ENCODE assay signal across 7 mouse cellular contexts in genomic region chr13:21749387-21750158, GRCm38 (mm10). TPM values are rescaled to one million over a fixed set of nuclear protein-coding genes. Genes with fewer than 3 reads are reported as not detected.
DNase-seq lines count a peak whose midpoint lies in the region; ATAC-seq lines count a peak whose summit lies in the region.

No protein-coding gene starts in this region.

- H3K9me3 ChIP-seq in embryonic facial prominence, embryonic 12.5 days = no peaks in the 10 kb centered on the region
- H3K9me3 ChIP-seq in limb, embryonic 11.5 days (ENCODE audit: control insufficient read depth, low read length) = no peaks in the 10 kb centered on the region
- no peaks in the 10 kb centered on the region for H3K9me3 ChIP-seq in neural tube, embryonic 14.5 days (ENCODE audit: control insufficient read depth, low read length)

- H3K36me3 ChIP-seq in embryonic facial prominence, embryonic 12.5 days = no peaks in the 10 kb centered on the region
- no peaks in the 10 kb centered on the region for H3K36me3 ChIP-seq in limb, embryonic 11.5 days (ENCODE audit: control insufficient read depth, insufficient read depth, low read length)
- no peaks in the 10 kb centered on the region for H3K36me3 ChIP-seq in neural tube, embryonic 14.5 days (ENCODE audit: control insufficient read depth, insufficient read depth, low read length)

- peak overlapping the region; percentile 83 for H3K4me2 ChIP-seq in embryonic facial prominence, embryonic 12.5 days (replicated peaks)
- H3K4me2 ChIP-seq in limb, embryonic 11.5 days (ENCODE audit: low read depth, severe bottlenecking) = peak overlapping the region; percentile 83
- peak overlapping the region; percentile 91 for H3K4me2 ChIP-seq in neural tube, embryonic 14.5 days (ENCODE audit: low read depth, low read length)

- peak overlapping the region; percentile 97 for H3K27ac ChIP-seq in embryonic facial prominence, embryonic 12.5 days
- peak overlapping the region; percentile 98 for H3K27ac ChIP-seq in limb, embryonic 11.5 days (replicated peaks; ENCODE audit: low read depth, low read length)
- H3K27ac ChIP-seq in neural tube, embryonic 14.5 days (ENCODE audit: low read depth, low read length) = peak overlapping the region; percentile 52; the same call in 1 of the 2 replicates

- peak overlapping the region; percentile 77 for H3K9ac ChIP-seq in embryonic facial prominence, embryonic 12.5 days
- H3K9ac ChIP-seq in limb, embryonic 11.5 days (ENCODE audit: low read length) = peak overlapping the region; percentile 76
- H3K9ac ChIP-seq in neural tube, embryonic 14.5 days (replicated peaks; ENCODE audit: low read depth, low read length) = peak overlapping the region; percentile 39

- peak overlapping the region; percentile 65 for H3K4me3 ChIP-seq in embryonic facial prominence, embryonic 12.5 days
- peak overlapping the region; percentile 56 for H3K4me3 ChIP-seq in limb, embryonic 11.5 days (ENCODE audit: low read depth, low read length)
- peak overlapping the region; percentile 54 for H3K4me3 ChIP-seq in neural tube, embryonic 14.5 days (ENCODE audit: low read depth, low read length)

- 4% methylated on average over 5 of the region's 5 CpGs for WGBS in embryonic facial prominence, embryonic 12.5 days
- 5% methylated on average over 5 of the region's 5 CpGs for WGBS in limb, embryonic 11.5 days
- WGBS in neural tube, embryonic 14.5 days = 7% methylated on average over 5 of the region's 5 CpGs

- H3K4me1 ChIP-seq in embryonic facial prominence, embryonic 12.5 days = peaks cover 20% of the 10 kb centered on the region
- H3K4me1 ChIP-seq in limb, embryonic 11.5 days (ENCODE audit: control insufficient read depth, insufficient read depth, low read length) = no peaks in the 10 kb centered on the region
- peaks cover 28% of the 10 kb centered on the region for H3K4me1 ChIP-seq in neural tube, embryonic 14.5 days (ENCODE audit: control insufficient read depth, insufficient read depth, low read length)

- ATAC-seq in embryonic facial prominence, embryonic 12.5 days (ENCODE audit: insufficient number of reproducible peaks, insufficient read depth, low FRiP score, low TSS enrichment) = no peak
- no peak for ATAC-seq in limb, embryonic 11.5 days (ENCODE audit: insufficient number of reproducible peaks, low FRiP score, low TSS enrichment, low read depth)
- ATAC-seq in neural tube, embryonic 14.5 days (ENCODE audit: low read depth) = no peak

- H3K27me3 ChIP-seq in embryonic facial prominence, embryonic 12.5 days = no peaks in the 10 kb centered on the region
- H3K27me3 ChIP-seq in limb, embryonic 11.5 days (ENCODE audit: control insufficient read depth, insufficient read depth, low read length) = no peaks in the 10 kb centered on the region
- no peaks in the 10 kb centered on the region for H3K27me3 ChIP-seq in neural tube, embryonic 14.5 days (ENCODE audit: control insufficient read depth, insufficient read depth, low read length)

- DNase-seq in 3T3-L1 (ENCODE audit: low read depth, low spot score) = peak; percentile 63
- DNase-seq in A20 (ENCODE audit: low read depth, low spot score) = peak; percentile 72
- DNase-seq in limb, embryonic 11.5 days (ENCODE audit: low spot score) = peak; percentile 67
- no peak for DNase-seq in urinary bladder, postnatal 14 days (ENCODE audit: low spot score)
- DNase-seq in thymus, adult 18-20 months = no peak

RNA-seq across cellular contexts. Expression of gene Hist1h4k, which starts 0.7 kb away (rescaled TPM):
- polyA plus RNA-seq in embryonic facial prominence, embryonic 12.5 days (2016; fragmentation: Nextera tagmentation; extraction: Ambion mirVana) = 4.7 and 8.9 TPM in 2 replicates
- polyA plus RNA-seq in limb, embryonic 11.5 days (2014; fragmentation: Nextera tagmentation; extraction: Ambion mirVana) = 3.4 and 7.1 TPM in 2 replicates
- polyA plus RNA-seq in neural tube, embryonic 14.5 days (2014; fragmentation: Nextera tagmentation; extraction: Ambion mirVana) = 1.2 TPM in 1 of 2 replicates, not detected in the other

RNA-seq across cellular contexts. Expression of gene Hist1h2ak, which starts 4.1 kb away (rescaled TPM):
- polyA plus RNA-seq in embryonic facial prominence, embryonic 12.5 days (2016; fragmentation: Nextera tagmentation; extraction: Ambion mirVana) = 37.1 and 46.3 TPM in 2 replicates
- 6.1 and 9.4 TPM in 2 replicates for polyA plus RNA-seq in limb, embryonic 11.5 days (2014; fragmentation: Nextera tagmentation; extraction: Ambion mirVana)
- polyA plus RNA-seq in neural tube, embryonic 14.5 days (2014; fragmentation: Nextera tagmentation; extraction: Ambion mirVana) = 1.4 and 2.9 TPM in 2 replicates

RNA-seq across cellular contexts. Expression of gene Hist1h2bn, which starts 4.3 kb away (rescaled TPM):
- 4.1 and 4.3 TPM in 2 replicates for polyA plus RNA-seq in embryonic facial prominence, embryonic 12.5 days (2016; fragmentation: Nextera tagmentation; extraction: Ambion mirVana)
- polyA plus RNA-seq in limb, embryonic 11.5 days (2014; fragmentation: Nextera tagmentation; extraction: Ambion mirVana) = 1.8 and 2.6 TPM in 2 replicates
- polyA plus RNA-seq in neural tube, embryonic 14.5 days (2014; fragmentation: Nextera tagmentation; extraction: Ambion mirVana) = 1.0 TPM in 1 of 2 replicates, not detected in the other

RNA-seq across cellular contexts. Expression of gene Hist1h4j, which starts 14.7 kb away (rescaled TPM):
- 1.6 and 1.9 TPM in 2 replicates for polyA plus RNA-seq in embryonic facial prominence, embryonic 12.5 days (2016; fragmentation: Nextera tagmentation; extraction: Ambion mirVana)
- 1.1 and 1.7 TPM in 2 replicates for polyA plus RNA-seq in limb, embryonic 11.5 days (2014; fragmentation: Nextera tagmentation; extraction: Ambion mirVana)
- 0.37 and 0.75 TPM in 2 replicates for polyA plus RNA-seq in neural tube, embryonic 14.5 days (2014; fragmentation: Nextera tagmentation; extraction: Ambion mirVana)

RNA-seq across cellular contexts. Expression of gene Hist1h2bm, which starts 27.7 kb away (rescaled TPM):
- polyA plus RNA-seq in embryonic facial prominence, embryonic 12.5 days (2016; fragmentation: Nextera tagmentation; extraction: Ambion mirVana) = 8.3 and 8.9 TPM in 2 replicates
- 7.6 and 9.2 TPM in 2 replicates for polyA plus RNA-seq in limb, embryonic 11.5 days (2014; fragmentation: Nextera tagmentation; extraction: Ambion mirVana)
- 0.82 TPM in 1 of 2 replicates, not detected in the other for polyA plus RNA-seq in neural tube, embryonic 14.5 days (2014; fragmentation: Nextera tagmentation; extraction: Ambion mirVana)

Comparison
In these comparisons a context has a peak if more than half of its experiments do, and no peak if none do; other contexts are left out.
1. DNase-seq: peak in 3T3-L1 (single experiment), A20 (single experiment) and limb, embryonic 11.5 days (single experiment); none in urinary bladder, postnatal 14 days (single experiment) and thymus, adult 18-20 months (0 of 2).
2. Peak in every context shown above with its lines, with median percentiles within 50 percentile points of each other: H3K27ac ChIP-seq, H3K4me2 ChIP-seq, H3K4me3 ChIP-seq and H3K9ac ChIP-seq.